Mouse (Mus musculus) heart, embryonic 10.5 days (tissue): ENCODE results near the gene Nampt. TPM values are rescaled to one million over a fixed set of nuclear protein-coding genes. Genes with fewer than 3 reads are reported as not detected.

Experiments
- DNase-seq: peaks from one replicate; pipeline ENCODE4 v3.0.0-alpha.2; 2017; ENCODE audit warnings: low spot score
- H3K27ac ChIP-seq: fragments of 300-500 bp; sonication (generic); 2 replicates; pipeline ENCODE4 v1.5.1; 2016; ENCODE audit warnings: mild to moderate bottlenecking
- H3K27me3 ChIP-seq: fragments of 300-500 bp; sonication (generic); 2 replicates; pipeline ENCODE4 v1.6.1; 2016; ENCODE audit warnings: mild to moderate bottlenecking; ENCODE audit not compliant: poor library complexity, insufficient read depth, severe bottlenecking
- H3K36me3 ChIP-seq: fragments of 300-500 bp; sonication (generic); 2 replicates; pipeline ENCODE4 v1.6.1; 2016; ENCODE audit warnings: mild to moderate bottlenecking, moderate library complexity
- H3K4me1 ChIP-seq: fragments of 300-500 bp; sonication (generic); 2 replicates; pipeline ENCODE4 v1.6.1; 2016; ENCODE audit warnings: mild to moderate bottlenecking
- H3K4me3 ChIP-seq: fragments of 300-500 bp; sonication (generic); 2 replicates; pipeline ENCODE4 v1.5.1; 2016; ENCODE audit warnings: mild to moderate bottlenecking, moderate library complexity
- H3K9me3 ChIP-seq: fragments of 300-500 bp; sonication (generic); 2 replicates; pipeline ENCODE4 v1.6.1; 2016; ENCODE audit warnings: mild to moderate bottlenecking, moderate library complexity
- WGBS: fragments of 180-500 bp; shearing (Covaris S2); methylation state at CpG from one replicate; pipeline ENCODE4 v1.1.7; 2016; 5-methylcytosine and 5-hydroxymethylcytosine counted together
- polyA plus RNA-seq: library from polyadenylated mRNA; unstranded; fragments of >200 nt; fragmentation: Nextera tagmentation; extraction: Ambion mirVana; gene quantifications from 2 replicates; pipeline ENCODE4 v1.2.1, GENCODE M21; 2016

Nampt gene
- polyA plus RNA-seq, 1 experiment from 2014 or later: 28.4 TPM

GRCm38 (mm10) chr12:32855398-32855797, 36.1 kb downstream of the Nampt start:
- Histone ChIP-seq H3K4me1 (peaks cover 12% of the 10 kb centered on the region; the same call in 1 of the 2 replicates), H3K4me3 (no peak overlapping the region), H3K27me3 (no peaks in the 10 kb centered on the region), H3K9me3 (no peaks in the 10 kb centered on the region), H3K27ac (no peak overlapping the region), H3K36me3 (peaks cover 20% of the 10 kb centered on the region)
- no peak for DNase-seq
- WGBS: 76% methylated on average over 4 of the region's 4 CpGs

- Histone ChIP-seq H3K27ac (peak overlapping the region; percentile 30; the same call in 1 of the 2 replicates), H3K4me1 (peaks cover 12% of the 10 kb centered on the region; the same call in 1 of the 2 replicates), H3K36me3 (peaks cover 10% of the 10 kb centered on the region), H3K9me3 (no peaks in the 10 kb centered on the region), H3K27me3 (no peaks in the 10 kb centered on the region), H3K4me3 (no peak overlapping the region)
- no peak for DNase-seq
- WGBS: 68% methylated on average over 14 of the region's 14 CpGs
Measured at GRCm38 (mm10) chr12:32856707-32857511, 37.6 kb downstream of the Nampt start.

- DNase-seq: no peak
- Histone ChIP-seq H3K4me3 (no peak overlapping the region), H3K9me3 (no peaks in the 10 kb centered on the region), H3K27me3 (no peaks in the 10 kb centered on the region), H3K4me1 (peaks cover 12% of the 10 kb centered on the region; the same call in 1 of the 2 replicates), H3K36me3 (peaks cover 4% of the 10 kb centered on the region), H3K27ac (no peak overlapping the region)
- 59% methylated on average over 1 of the region's 1 CpGs for WGBS
Measured at GRCm38 (mm10) chr12:32858444-32858843, 39.1 kb downstream of the Nampt start.

- no peaks in the 10 kb centered on the region for H3K9me3 ChIP-seq
- no peaks in the 10 kb centered on the region for H3K36me3 ChIP-seq
- 79% methylated on average over 5 of the region's 5 CpGs for WGBS
- no peak overlapping the region for H3K27ac ChIP-seq
- H3K4me1 ChIP-seq: peaks cover 12% of the 10 kb centered on the region; the same call in 1 of the 2 replicates
- no peak overlapping the region for H3K4me3 ChIP-seq
- no peak for DNase-seq
- no peaks in the 10 kb centered on the region for H3K27me3 ChIP-seq
Measured at GRCm38 (mm10) chr12:32860820-32861219, 41.5 kb downstream of the Nampt start.

GRCm38 (mm10) chr12:32870815-32871214, 51.5 kb downstream of the Nampt start:
- Histone ChIP-seq H3K4me1 (no peaks in the 10 kb centered on the region), H3K36me3 (no peaks in the 10 kb centered on the region), H3K4me3 (no peak overlapping the region), H3K27ac (no peak overlapping the region), H3K27me3 (no peaks in the 10 kb centered on the region), H3K9me3 (no peaks in the 10 kb centered on the region)
- WGBS: 88% methylated on average over 5 of the region's 5 CpGs
- DNase-seq: no peak

- no peaks in the 10 kb centered on the region for H3K36me3 ChIP-seq
- no peaks in the 10 kb centered on the region for H3K27me3 ChIP-seq
- 87% methylated on average over 9 of the region's 9 CpGs for WGBS
- no peaks in the 10 kb centered on the region for H3K4me1 ChIP-seq
- no peak overlapping the region for H3K27ac ChIP-seq
- H3K4me3 ChIP-seq: no peak overlapping the region
- H3K9me3 ChIP-seq: no peaks in the 10 kb centered on the region
- DNase-seq: no peak
Measured at GRCm38 (mm10) chr12:32877500-32877899, 58.2 kb downstream of the Nampt start.

- H3K4me1 ChIP-seq: no peaks in the 10 kb centered on the region
- 74% methylated on average over 11 of the region's 11 CpGs for WGBS
- no peaks in the 10 kb centered on the region for H3K9me3 ChIP-seq
Measured at GRCm38 (mm10) chr12:32877964-32878571, 58.7 kb downstream of the Nampt start.

GRCm38 (mm10) chr12:32879371-32879770, 60.0 kb downstream of the Nampt start:
- WGBS: 79% methylated on average over 3 of the region's 3 CpGs
- no peaks in the 10 kb centered on the region for H3K27me3 ChIP-seq

More at GRCm38 (mm10) chr12:32877964-32878571, 58.7 kb downstream of the Nampt start:
- Histone ChIP-seq H3K27ac (no peak overlapping the region), H3K36me3 (no peaks in the 10 kb centered on the region), H3K4me3 (no peak overlapping the region), H3K27me3 (no peaks in the 10 kb centered on the region)
- DNase-seq: no peak

GRCm38 (mm10) chr12:32884356-32884755, 65.0 kb downstream of the Nampt start:
- DNase-seq: no peak
- WGBS: 73% methylated on average over 9 of the region's 9 CpGs
- H3K9me3 ChIP-seq: no peaks in the 10 kb centered on the region

More at GRCm38 (mm10) chr12:32879371-32879770, 60.0 kb downstream of the Nampt start:
- no peak for DNase-seq
- Histone ChIP-seq H3K4me3 (no peak overlapping the region), H3K27ac (no peak overlapping the region), H3K36me3 (no peaks in the 10 kb centered on the region), H3K4me1 (peaks cover 1% of the 10 kb centered on the region; the same call in 1 of the 2 replicates), H3K9me3 (no peaks in the 10 kb centered on the region)

GRCm38 (mm10) chr12:32885041-32885440, 65.7 kb downstream of the Nampt start:
- Histone ChIP-seq H3K36me3 (no peaks in the 10 kb centered on the region), H3K27ac (peak overlapping the region; percentile 59), H3K4me3 (no peak overlapping the region), H3K4me1 (peaks cover 13% of the 10 kb centered on the region), H3K27me3 (no peaks in the 10 kb centered on the region), H3K9me3 (no peaks in the 10 kb centered on the region)
- WGBS: 26% methylated on average over 2 of the region's 2 CpGs
- no peak for DNase-seq

More at GRCm38 (mm10) chr12:32884356-32884755, 65.0 kb downstream of the Nampt start:
- no peak overlapping the region for H3K4me3 ChIP-seq
- H3K4me1 ChIP-seq: peaks cover 13% of the 10 kb centered on the region
- H3K27me3 ChIP-seq: no peaks in the 10 kb centered on the region
- H3K27ac ChIP-seq: no peak overlapping the region
- H3K36me3 ChIP-seq: no peaks in the 10 kb centered on the region

GRCm38 (mm10) chr12:32886353-32886752, 67.0 kb downstream of the Nampt start:
- Histone ChIP-seq H3K27me3 (no peaks in the 10 kb centered on the region), H3K27ac (no peak overlapping the region), H3K4me1 (peaks cover 13% of the 10 kb centered on the region), H3K4me3 (no peak overlapping the region), H3K9me3 (no peaks in the 10 kb centered on the region), H3K36me3 (no peaks in the 10 kb centered on the region)
- no peak for DNase-seq
- WGBS: 76% methylated on average over 2 of the region's 2 CpGs

GRCm38 (mm10) chr12:32888226-32888625, 68.9 kb downstream of the Nampt start:
- Histone ChIP-seq H3K27ac (no peak overlapping the region), H3K4me1 (peaks cover 14% of the 10 kb centered on the region), H3K9me3 (no peaks in the 10 kb centered on the region), H3K36me3 (no peaks in the 10 kb centered on the region), H3K27me3 (no peaks in the 10 kb centered on the region), H3K4me3 (no peak overlapping the region)
- no peak for DNase-seq
- WGBS: 88% methylated on average over 3 of the region's 3 CpGs

- H3K36me3 ChIP-seq: no peaks in the 10 kb centered on the region
- WGBS: 75% methylated on average over 5 of the region's 5 CpGs
- no peaks in the 10 kb centered on the region for H3K27me3 ChIP-seq
Measured at GRCm38 (mm10) chr12:32889846-32890245, 70.5 kb downstream of the Nampt start.

More at GRCm38 (mm10) chr12:32889846-32890245, 70.5 kb downstream of the Nampt start:
- Histone ChIP-seq H3K27ac (no peak overlapping the region), H3K4me3 (no peak overlapping the region), H3K4me1 (peaks cover 11% of the 10 kb centered on the region), H3K9me3 (no peaks in the 10 kb centered on the region)
- DNase-seq: no peak
